Mouse (Mus musculus) stomach, postnatal 0 days (tissue): ENCODE measurements around the gene 1600014C10Rik.

Experiments
- CTCF ChIP-seq: IDR thresholded peaks from 2 replicates; pipeline ENCODE4 v1.5.1; 2016; ENCODE audit warnings: antibody characterized with exemption, low read depth, mild to moderate bottlenecking, moderate library complexity
- EP300 ChIP-seq: optimal IDR thresholded peaks from 2 replicates; pipeline ENCODE3; 2016; ENCODE audit warnings: antibody characterized with exemption

DNA sequence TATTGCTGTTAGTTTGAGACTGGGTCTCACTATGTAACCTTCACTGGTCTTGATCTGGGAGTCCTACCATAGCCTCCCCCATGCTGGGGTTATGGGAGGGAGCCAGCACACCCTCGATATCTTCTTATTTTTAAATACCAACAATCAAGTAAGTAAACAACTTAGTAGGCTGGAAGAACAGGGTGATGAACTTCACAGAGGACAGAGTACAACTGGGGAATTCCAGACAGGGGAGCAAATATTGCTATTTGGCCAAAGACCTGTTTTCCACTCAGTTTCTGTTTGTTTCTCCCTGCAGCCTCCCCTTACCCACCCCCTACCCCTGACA lies 1.4 kb downstream of the 1600014C10Rik start:
- TF ChIP-seq CTCF: no peak
- TF ChIP-seq EP300: no peak
